Mouse (Mus musculus) MEL (cell line): ENCODE data around the gene Mcrip1. TPM values are rescaled to one million over a fixed set of nuclear protein-coding genes. Genes with fewer than 3 reads are reported as not detected.
A peak's percentile ranks its signal among the peaks of the same experiment; 100 is the strongest.
"Not testable (repeated sequence)": the region's sequence is repeated elsewhere in the genome, so short reads cannot be mapped to it uniquely, and the experiment has no call there.

Experiments
- DNase-seq: peaks from one replicate; pipeline ENCODE4 v3.0.0; 2011; ENCODE audit warnings: low read depth, low spot score
- H3K27ac ChIP-seq: 2 replicates; pipeline ENCODE4 v1.5.1; 2012; ENCODE audit warnings: low read depth, mild to moderate bottlenecking, control low read depth, low read length, moderate library complexity; ENCODE audit not compliant: control insufficient read depth
- H3K27me3 ChIP-seq, 2 experiments: fragments of 150-350 bp in 1 of 2; sonication (generic) in 1 of 2; 2 replicates each; pipeline ENCODE4 v1.6.1; 2012; ENCODE audit warnings: low read length in 2 of 2, mild to moderate bottlenecking in 2 of 2, improper control_type of control experiment in 1 of 2, moderate library complexity in 1 of 2; ENCODE audit not compliant: insufficient read depth in 2 of 2, control insufficient read depth in 1 of 2
- H3K36me3 ChIP-seq, 2 experiments: 2 replicates each; pipeline ENCODE4 v1.6.1; 2012 to 2014; ENCODE audit warnings: low read length in 2 of 2, improper control_type of control experiment in 1 of 2, inconsistent platforms in 1 of 2, mild to moderate bottlenecking in 1 of 2; ENCODE audit not compliant: insufficient read depth in 2 of 2, control insufficient read depth in 1 of 2
- H3K4me1 ChIP-seq, 2 experiments: fragments of 150-350 bp in 1 of 2; sonication (generic) in 1 of 2; 2 replicates each; pipeline ENCODE4 v1.6.1; 2012; ENCODE audit warnings: low read length in 2 of 2, improper control_type of control experiment in 1 of 2, mild to moderate bottlenecking in 1 of 2; ENCODE audit not compliant: insufficient read depth in 2 of 2, control insufficient read depth in 1 of 2
- H3K4me3 ChIP-seq, 2 experiments: fragments of 150-350 bp in 1 of 2; sonication (generic) in 1 of 2; 2 replicates each; pipeline ENCODE4 v1.5.1; 2012; ENCODE audit warnings: low read depth in 2 of 2, low read length in 2 of 2, mild to moderate bottlenecking in 2 of 2, moderate library complexity in 2 of 2, control low read depth in 1 of 2, improper control_type of control experiment in 1 of 2; ENCODE audit not compliant: control insufficient read depth in 1 of 2, insufficient read depth in 1 of 2
- H3K79me2 ChIP-seq: 2 replicates; pipeline ENCODE4 v1.6.1; 2012; ENCODE audit warnings: mild to moderate bottlenecking, low read length, moderate library complexity; ENCODE audit not compliant: control insufficient read depth, poor library complexity, insufficient read depth
- H3K9ac ChIP-seq: 2 replicates; pipeline ENCODE4 v1.6.1; 2012; ENCODE audit warnings: low read depth, mild to moderate bottlenecking, control low read depth, low read length, moderate library complexity; ENCODE audit not compliant: control insufficient read depth, poor library complexity, severe bottlenecking
- H3K9me3 ChIP-seq: fragments of 150-350 bp; sonication (generic); replicated peaks from 2 replicates; pipeline ENCODE4 v1.6.1; 2012; ENCODE audit warnings: mild to moderate bottlenecking, low read length, improper control_type of control experiment, moderate library complexity; ENCODE audit not compliant: insufficient read depth
- BHLHE40 ChIP-seq: IDR thresholded peaks from 2 replicates; pipeline ENCODE4 v1.6.1; 2012; ENCODE audit warnings: low read depth, mild to moderate bottlenecking, inconsistent platforms, low read length, improper control_type of control experiment, borderline replicate concordance
- CHD1 ChIP-seq: IDR thresholded peaks from 2 replicates; pipeline ENCODE4 v1.6.1; 2012; ENCODE audit warnings: low read depth, mild to moderate bottlenecking, inconsistent platforms, low read length, improper control_type of control experiment
- CTCF ChIP-seq, 3 experiments: IDR thresholded peaks in 2 of 3; conservative IDR thresholded peaks in 1 of 3; 2 replicates each; pipeline ENCODE4 v1.5.1; 2011 to 2012; ENCODE audit warnings: low read length in 3 of 3, low read depth in 2 of 3, mild to moderate bottlenecking in 2 of 3, improper control_type of control experiment in 1 of 3, inconsistent platforms in 1 of 3, mixed read lengths in 1 of 3, moderate library complexity in 1 of 3; ENCODE audit not compliant: control insufficient read depth in 1 of 3, insufficient read depth in 1 of 3, poor library complexity in 1 of 3, severe bottlenecking in 1 of 3
- EP300 ChIP-seq, 2 experiments: IDR thresholded peaks; 2 replicates each; pipeline ENCODE4 v1.6.1; 2011; ENCODE audit warnings: improper control_type of control experiment in 2 of 2, low read length in 2 of 2, low read depth in 1 of 2, mild to moderate bottlenecking in 1 of 2
- ETS1 ChIP-seq: IDR thresholded peaks from 2 replicates; pipeline ENCODE4 v1.6.1; 2012; ENCODE audit warnings: low read depth, mild to moderate bottlenecking, inconsistent platforms, low read length, improper control_type of control experiment, moderate library complexity
- GABPA ChIP-seq: IDR thresholded peaks from 2 replicates; pipeline ENCODE4 v1.6.1; 2012; ENCODE audit warnings: low read depth, mild to moderate bottlenecking, inconsistent platforms, low read length, improper control_type of control experiment, moderate library complexity
- JUND ChIP-seq: IDR thresholded peaks from 2 replicates; pipeline ENCODE4 v1.6.1; 2011; ENCODE audit warnings: low read depth, mild to moderate bottlenecking, improper control_type of control experiment, low read length
- KAT2A ChIP-seq: conservative IDR thresholded peaks from 2 replicates; pipeline ENCODE4 v1.6.1; 2012; ENCODE audit warnings: low read depth, low read length, improper control_type of control experiment, inconsistent platforms
- MAX ChIP-seq: IDR thresholded peaks from 2 replicates; pipeline ENCODE4 v1.6.1; 2011; ENCODE audit warnings: low read length, improper control_type of control experiment
- MAZ ChIP-seq: IDR thresholded peaks from 2 replicates; pipeline ENCODE4 v1.6.1; 2012; ENCODE audit warnings: low read depth, mild to moderate bottlenecking, inconsistent platforms, low read length, improper control_type of control experiment
- NELFE ChIP-seq: IDR thresholded peaks from 2 replicates; pipeline ENCODE4 v1.6.1; 2011; ENCODE audit warnings: low read depth, low read length, improper control_type of control experiment
- NRF1 ChIP-seq: IDR thresholded peaks from 2 replicates; pipeline ENCODE4 v1.6.1; 2014; ENCODE audit warnings: low read depth, mild to moderate bottlenecking, inconsistent platforms, low read length, improper control_type of control experiment, moderate library complexity; ENCODE audit not compliant: poor library complexity, insufficient read depth, severe bottlenecking
- POLR2A ChIP-seq, 2 experiments: IDR thresholded peaks; 2 replicates each; pipeline ENCODE4 v1.6.1; 2011 to 2012; ENCODE audit warnings: low read length in 2 of 2, mild to moderate bottlenecking in 2 of 2, control low read depth in 1 of 2, improper control_type of control experiment in 1 of 2, low read depth in 1 of 2, moderate library complexity in 1 of 2; ENCODE audit not compliant: control insufficient read depth in 1 of 2, insufficient read depth in 1 of 2, poor library complexity in 1 of 2
- POLR2AphosphoS5 ChIP-seq: IDR thresholded peaks from 2 replicates; pipeline ENCODE4 v1.6.1; 2012; ENCODE audit warnings: low read depth, borderline replicate concordance, mild to moderate bottlenecking, inconsistent platforms, low read length, moderate library complexity, mixed read lengths
- RCOR1 ChIP-seq: IDR thresholded peaks from 2 replicates; pipeline ENCODE4 v1.6.1; 2012; ENCODE audit warnings: low read depth, mild to moderate bottlenecking, inconsistent platforms, low read length, improper control_type of control experiment
- SMC3 ChIP-seq: IDR thresholded peaks from 2 replicates; pipeline ENCODE4 v1.6.1; 2011; ENCODE audit warnings: low read depth, low read length, improper control_type of control experiment
- TAL1 ChIP-seq: IDR thresholded peaks from 2 replicates; pipeline ENCODE4 v1.6.1; 2012; ENCODE audit warnings: mild to moderate bottlenecking, inconsistent platforms, low read length, moderate library complexity, mixed read lengths
- USF2 ChIP-seq, 2 experiments: IDR thresholded peaks; 2 replicates each; pipeline ENCODE4 v1.6.1; 2011 to 2012; ENCODE audit warnings: improper control_type of control experiment in 2 of 2, low read length in 2 of 2, borderline replicate concordance in 1 of 2, inconsistent platforms in 1 of 2, low read depth in 1 of 2, mild to moderate bottlenecking in 1 of 2; ENCODE audit not compliant: insufficient read depth in 1 of 2
- ZC3H11A ChIP-seq: IDR thresholded peaks from 2 replicates; pipeline ENCODE4 v1.6.1; 2012; ENCODE audit warnings: low read depth, mild to moderate bottlenecking, inconsistent platforms, low read length, improper control_type of control experiment
- ZMIZ1 ChIP-seq: IDR thresholded peaks from 2 replicates; pipeline ENCODE4 v1.6.1; 2012; ENCODE audit warnings: low read depth, mild to moderate bottlenecking, inconsistent platforms, low read length, improper control_type of control experiment, moderate library complexity
- polyA plus RNA-seq, 2 experiments: library from polyadenylated mRNA; stranded (reverse) in 1 of 2; unstranded in 1 of 2; fragments of >175 nt in 1 of 2; fragments of >200 nt in 1 of 2; gene quantifications; 2 replicates each; pipeline versions ENCODE4 v1.2.1 to v1.2.4; 2012; ENCODE audit warnings: low replicate concordance in 2 of 2, low read depth in 1 of 2; ENCODE audit not compliant: insufficient read length in 2 of 2, insufficient read depth in 1 of 2, missing spikeins in 1 of 2
- total RNA-seq: library from RNA; depleted of rRNA; stranded (reverse); fragments of 300-350 nt; gene quantifications from 2 replicates; pipeline ENCODE4 v1.2.3, GENCODE M21; 2012

Mcrip1 gene
- total and polyA plus RNA-seq, 3 experiments: 36.6 to 83.5 TPM; not detected in 1

- peak; percentile 7; the same call in 1 of the 2 replicates for TF ChIP-seq SMC3
- TF ChIP-seq CTCF (IDR thresholded peaks at IDR 0.05 in 2 of 3, conservative IDR thresholded peaks at IDR 0.05 in 1 of 3; ENCODE audit: control insufficient read depth in 1 of 3, insufficient read depth in 1 of 3, low read depth in 2 of 3, low read length in 3 of 3, poor library complexity in 1 of 3, severe bottlenecking in 1 of 3): peak in 1 of 3 experiments; percentile 20; a peak in 1 of 6 replicates
- not testable (repeated sequence) for H3K27ac ChIP-seq, H3K79me2 ChIP-seq, H3K4me1 ChIP-seq, H3K9me3 ChIP-seq, H3K27me3 ChIP-seq, H3K4me3 ChIP-seq, H3K9ac ChIP-seq
- DNase-seq: peak; percentile 61
- H3K36me3 ChIP-seq: peaks cover 0 to 15% of the 10 kb centered on the region in 2 experiments; a peak in 2 of 4 replicates
Observed at GRCm38 (mm10) chr11:120558843-120559242, 9.3 kb upstream of the Mcrip1 start.

GRCm38 (mm10) chr11:120555260-120555659 is 5.7 kb upstream of the Mcrip1 start:
- Histone ChIP-seq H3K27ac (no peak overlapping the region), H3K4me3 (no peak overlapping the region), H3K79me2 (peaks cover 2% of the 10 kb centered on the region; the same call in 1 of the 2 replicates), H3K9me3 (no peaks in the 10 kb centered on the region), H3K27me3 (no peaks in the 10 kb centered on the region), H3K36me3 (peaks cover under 1 to 2% of the 10 kb centered on the region in 2 experiments; a peak in 3 of 4 replicates), H3K9ac (no peak overlapping the region), H3K4me1 (peaks cover 0 to 3% of the 10 kb centered on the region in 2 experiments; a peak in 2 of 4 replicates)
- TF ChIP-seq GABPA: no peak
- TF ChIP-seq POLR2A (IDR thresholded peaks at IDR 0.05; ENCODE audit: control insufficient read depth in 1 of 2, insufficient read depth in 1 of 2, low read depth in 1 of 2, low read length in 2 of 2, poor library complexity in 1 of 2): no peak
- TF ChIP-seq ZC3H11A: no peak
- TF ChIP-seq CHD1: no peak
- no peak for TF ChIP-seq NELFE
- no peak for TF ChIP-seq KAT2A
- no peak for TF ChIP-seq JUND
- no peak for TF ChIP-seq MAX
- TF ChIP-seq USF2 (IDR thresholded peaks at IDR 0.05; ENCODE audit: borderline replicate concordance in 1 of 2, insufficient read depth in 1 of 2, low read depth in 1 of 2, low read length in 2 of 2): no peak
- TF ChIP-seq TAL1: no peak
- TF ChIP-seq ETS1: no peak
- TF ChIP-seq MAZ: no peak
- no peak for TF ChIP-seq POLR2AphosphoS5
- no peak for TF ChIP-seq NRF1
- TF ChIP-seq RCOR1: no peak
- no peak for TF ChIP-seq ZMIZ1
- no peak for TF ChIP-seq BHLHE40
- TF ChIP-seq CTCF (IDR thresholded peaks at IDR 0.05 in 2 of 3, conservative IDR thresholded peaks at IDR 0.05 in 1 of 3; ENCODE audit: control insufficient read depth in 1 of 3, insufficient read depth in 1 of 3, low read depth in 2 of 3, low read length in 3 of 3, poor library complexity in 1 of 3, severe bottlenecking in 1 of 3): no peak
- no peak for TF ChIP-seq EP300 (IDR thresholded peaks at IDR 0.05; ENCODE audit: low read depth in 1 of 2, low read length in 2 of 2)
- DNase-seq: no peak
